Mouse (Mus musculus) ES-E14 (cell line): ENCODE results near the gene Cbx2. TPM values are rescaled to one million over a fixed set of nuclear protein-coding genes. Genes with fewer than 3 reads are reported as not detected.
A peak's percentile ranks its signal among the peaks of the same experiment; 100 is the strongest.

Experiments
- DNase-seq: peaks from one replicate; pipeline ENCODE4 v3.0.0-alpha.2; 2013; ENCODE audit warnings: low read depth, low spot score
- H3K27ac ChIP-seq: 2 replicates; pipeline ENCODE4 v1.5.1; 2012; ENCODE audit warnings: low read depth, mild to moderate bottlenecking, low read length, moderate library complexity, mixed read lengths; ENCODE audit not compliant: poor library complexity, insufficient read depth, severe bottlenecking
- H3K36me3 ChIP-seq: 2 replicates; pipeline ENCODE4 v1.6.1; 2012; ENCODE audit warnings: mild to moderate bottlenecking, low read length, moderate library complexity, mixed read lengths; ENCODE audit not compliant: control insufficient read depth, poor library complexity, insufficient read depth, severe bottlenecking
- H3K4me1 ChIP-seq, 2 experiments: fragments of 150-350 bp in 1 of 2; sonication (generic) in 1 of 2; 2 replicates each; pipeline ENCODE4 v1.6.1; 2012; ENCODE audit warnings: low read length in 2 of 2, mild to moderate bottlenecking in 1 of 2, mixed read lengths in 1 of 2; ENCODE audit not compliant: control insufficient read depth in 2 of 2, insufficient read depth in 2 of 2, poor library complexity in 1 of 2
- H3K4me3 ChIP-seq, 2 experiments: fragments of 150-350 bp in 1 of 2; sonication (generic) in 1 of 2; 2 replicates each; pipeline ENCODE4 v1.5.1; 2012; ENCODE audit warnings: low read length in 2 of 2, low read depth in 1 of 2, mild to moderate bottlenecking in 1 of 2, mixed read lengths in 1 of 2; ENCODE audit not compliant: insufficient read depth in 1 of 2, poor library complexity in 1 of 2, severe bottlenecking in 1 of 2
- H3K9ac ChIP-seq: 2 replicates; pipeline ENCODE4 v1.6.1; 2012; ENCODE audit warnings: low read depth, mild to moderate bottlenecking, low read length, mixed read lengths; ENCODE audit not compliant: poor library complexity, insufficient read depth, severe bottlenecking
- H3K9me3 ChIP-seq: fragments of 150-350 bp; sonication (generic); 2 replicates; pipeline ENCODE4 v1.6.1; 2012; ENCODE audit warnings: low read depth, mild to moderate bottlenecking, low read length; ENCODE audit not compliant: control insufficient read depth, insufficient read depth
- CHD2 ChIP-seq: IDR thresholded peaks from 2 replicates; pipeline ENCODE4 v1.6.1; 2014; ENCODE audit warnings: mild to moderate bottlenecking, low read depth, low read length, inconsistent platforms
- HCFC1 ChIP-seq: IDR thresholded peaks from 2 replicates; pipeline ENCODE4 v1.6.1; 2012; ENCODE audit warnings: low read length, inconsistent platforms, borderline replicate concordance; ENCODE audit not compliant: insufficient read depth
- MAFK ChIP-seq: IDR thresholded peaks from 2 replicates; pipeline ENCODE4 v1.6.1; 2014; ENCODE audit warnings: mild to moderate bottlenecking, low read depth, low read length, inconsistent platforms; ENCODE audit not compliant: insufficient read depth
- ZC3H11A ChIP-seq: IDR thresholded peaks from 2 replicates; pipeline ENCODE4 v1.6.1; 2012; ENCODE audit warnings: low read depth, mild to moderate bottlenecking, inconsistent platforms, low read length, borderline replicate concordance
- ZNF384 ChIP-seq: IDR thresholded peaks from 2 replicates; pipeline ENCODE4 v1.6.1; 2012; ENCODE audit warnings: low read depth, low read length, inconsistent platforms
- in situ Hi-C, 2 experiments: fragments of 600-800 bp; cut with MboI; formaldehyde crosslinking; loops; one replicate each; pipeline ENCODE4 v1.15.1; 2025; ENCODE audit warnings: low sequenced_read_pairs in 2 of 2, inconsistent platforms in 1 of 2; ENCODE audit not compliant: unreplicated experiment in 2 of 2
- total RNA-seq: library from RNA; depleted of rRNA; stranded (reverse); fragments of 300-350 nt; gene quantifications from 2 replicates; pipeline ENCODE4 v1.2.3, GENCODE M21; 2012; rRNA removed

Cbx2 gene
- total RNA-seq, 1 experiment: 13.9 TPM

GRCm38 (mm10) chr11:119077755-119078154, 55.0 kb downstream of the Cbx2 start:
- in situ Hi-C loops: loop anchor here in 1 of 2 experiments (25.0 kb wide), 1 partner anchor 1160 kb away; the partner anchor contains the start of gene Bahcc1
- Histone ChIP-seq H3K36me3 (no peaks in the 10 kb centered on the region), H3K4me3 (no peak overlapping the region), H3K27ac (no peak overlapping the region), H3K9ac (no peak overlapping the region), H3K4me1 (peaks cover 0 to 27% of the 10 kb centered on the region in 2 experiments), H3K9me3 (no peaks in the 10 kb centered on the region)
- DNase-seq: no peak
- no peak for TF ChIP-seq HCFC1
- no peak for TF ChIP-seq ZC3H11A
- TF ChIP-seq ZNF384: no peak
- no peak for TF ChIP-seq MAFK

- in situ Hi-C loops: loop anchor here in 1 of 2 experiments (25.0 kb wide), 1 partner anchor 1158 kb away; the partner anchor contains the start of gene Bahcc1
- Histone ChIP-seq H3K27ac (no peak overlapping the region), H3K36me3 (no peaks in the 10 kb centered on the region), H3K9me3 (no peaks in the 10 kb centered on the region), H3K4me1 (peaks cover 0 to 32% of the 10 kb centered on the region in 2 experiments), H3K4me3 (no peak overlapping the region), H3K9ac (no peak overlapping the region)
- TF ChIP-seq ZNF384: no peak
- TF ChIP-seq MAFK: no peak
- no peak for TF ChIP-seq CHD2
- no peak for TF ChIP-seq ZC3H11A
- no peak for DNase-seq
Measured at GRCm38 (mm10) chr11:119078691-119079444, 56.1 kb downstream of the Cbx2 start.

GRCm38 (mm10) chr11:119079445-119079837, 56.7 kb downstream of the Cbx2 start:
- no peaks in the 10 kb centered on the region for H3K36me3 ChIP-seq
- H3K9me3 ChIP-seq: no peaks in the 10 kb centered on the region
- H3K4me3 ChIP-seq: no peak overlapping the region
- no peak overlapping the region for H3K9ac ChIP-seq
- DNase-seq: no peak
- H3K4me1 ChIP-seq: peaks cover 0 to 36% of the 10 kb centered on the region in 2 experiments
- in situ Hi-C loops: loop anchor here in 1 of 2 experiments (25.0 kb wide), 1 partner anchor 1158 kb away; the partner anchor contains the start of gene Bahcc1
- TF ChIP-seq ZNF384 (no peak), MAFK (no peak), CHD2 (no peak), HCFC1 (no peak), ZC3H11A (no peak)
- H3K27ac ChIP-seq: no peak overlapping the region

GRCm38 (mm10) chr11:119080461-119081147, 57.8 kb downstream of the Cbx2 start:
- no peak overlapping the region for H3K9ac ChIP-seq
- TF ChIP-seq HCFC1 (no peak), ZC3H11A (no peak)
- no peak overlapping the region for H3K27ac ChIP-seq
- H3K9me3 ChIP-seq: no peaks in the 10 kb centered on the region
- no peak for DNase-seq
- H3K4me3 ChIP-seq: peak overlapping the region; percentile 39 to 49; a peak in 2 of 4 replicates
- in situ Hi-C loops: loop anchor here (5.0 to 25.0 kb wide), 3 partner anchors 33 to 1157 kb away; partner anchors contain the start of gene Bahcc1 (in 1 of the 2)
- H3K36me3 ChIP-seq: no peaks in the 10 kb centered on the region
- H3K4me1 ChIP-seq: peaks cover 0 to 38% of the 10 kb centered on the region in 2 experiments

Other genes with a start within 250 kb of the Cbx2 start
- gene Rbfox3, start 111.4 kb upstream of the Cbx2 start, total RNA-seq: 0.45 and 0.69 TPM in 2 replicates
- gene Enpp7, start 34.8 kb upstream of the Cbx2 start, total RNA-seq: not detected in 2 replicates
- 1.1 and 1.2 TPM in 2 replicates for gene Cbx8, start 18.0 kb downstream of the Cbx2 start, total RNA-seq
- 0.90 and 1.8 TPM in 2 replicates for gene Cbx4, start 63.3 kb downstream of the Cbx2 start, total RNA-seq
- 6.3 and 10.1 TPM in 2 replicates for gene Tbc1d16, start 205.5 kb downstream of the Cbx2 start, total RNA-seq
- gene Ccdc40, start 205.6 kb downstream of the Cbx2 start, total RNA-seq: 6.2 and 6.4 TPM in 2 replicates
- gene Gaa, start 244.9 kb downstream of the Cbx2 start, total RNA-seq: 69.3 and 116 TPM in 2 replicates